Mouse (Mus musculus) midbrain, embryonic 11.5 days (tissue): Measurements from ENCODE around the gene Ropn1. TPM values are rescaled to one million over a fixed set of nuclear protein-coding genes. Genes with fewer than 3 reads are reported as not detected.
"Not testable (repeated sequence)": the region's sequence is repeated elsewhere in the genome, so short reads cannot be mapped to it uniquely, and the experiment has no call there.

Source experiments
- ATAC-seq: fragments of 200-750 bp; cut with Nextera tagmentation; 2 replicates; pipeline ENCODE4 v1.8.0; 2017; ENCODE audit warnings: moderate TSS enrichment, moderate library complexity; ENCODE audit not compliant: low FRiP score
- DNase-seq: peaks from one replicate; pipeline ENCODE4 v3.0.0; 2015; ENCODE audit warnings: low spot score; ENCODE audit errors: missing footprints
- H3K27ac ChIP-seq: fragments of 300-500 bp; sonication (generic); 2 replicates; pipeline ENCODE4 v1.5.1; 2014; ENCODE audit warnings: low read depth, low read length
- H3K27me3 ChIP-seq: fragments of 300-500 bp; sonication (generic); 2 replicates; pipeline ENCODE4 v1.6.1; 2014; ENCODE audit warnings: mild to moderate bottlenecking, low read length, moderate library complexity, mixed read lengths; ENCODE audit not compliant: control insufficient read depth, insufficient read depth
- H3K36me3 ChIP-seq: fragments of 300-500 bp; sonication (generic); 2 replicates; pipeline ENCODE4 v1.6.1; 2014; ENCODE audit warnings: mild to moderate bottlenecking, low read length, moderate library complexity, mixed read lengths; ENCODE audit not compliant: control insufficient read depth, insufficient read depth
- H3K4me1 ChIP-seq: fragments of 300-500 bp; sonication (generic); 2 replicates; pipeline ENCODE4 v1.6.1; 2014; ENCODE audit warnings: low read length; ENCODE audit not compliant: control insufficient read depth, insufficient read depth
- H3K4me2 ChIP-seq: fragments of 300-500 bp; sonication (generic); 2 replicates; pipeline ENCODE4 v1.6.1; 2014; ENCODE audit warnings: mild to moderate bottlenecking, moderate library complexity
- H3K4me3 ChIP-seq: fragments of 300-500 bp; sonication (generic); 2 replicates; pipeline ENCODE4 v1.5.1; 2014; ENCODE audit warnings: low read depth, low read length
- H3K9ac ChIP-seq: fragments of 300-500 bp; sonication (generic); 2 replicates; pipeline ENCODE4 v1.6.1; 2014; ENCODE audit warnings: low read length
- H3K9me3 ChIP-seq: fragments of 300-500 bp; sonication (generic); 2 replicates; pipeline ENCODE4 v1.6.1; 2016; ENCODE audit warnings: low read length; ENCODE audit not compliant: control insufficient read depth
- WGBS: fragments of 180-500 bp; shearing (Covaris S2); extraction: QIAGEN DNeasy Blood & Tissue Kit; methylation state at CpG from one replicate; pipeline ENCODE4 v1.1.7; 2014; 5-methylcytosine and 5-hydroxymethylcytosine counted together
- polyA plus RNA-seq: library from polyadenylated mRNA; unstranded; fragments of >200 nt; fragmentation: Nextera tagmentation; extraction: Ambion mirVana; gene quantifications from 2 replicates; pipeline ENCODE4 v1.2.1, GENCODE M21; 2014

The Ropn1 gene
- polyA plus RNA-seq, 1 experiment from 2014 or later: not detected

GRCm38 (mm10) chr16:34672822-34673221 is 23.1 kb downstream of the Ropn1 start:
- Histone ChIP-seq H3K4me1 (no peaks in the 10 kb centered on the region), H3K4me3 (no peak overlapping the region), H3K27ac (no peak overlapping the region), H3K9ac (no peak overlapping the region), H3K4me2 (no peak overlapping the region), H3K36me3 (no peaks in the 10 kb centered on the region), H3K9me3 (no peaks in the 10 kb centered on the region), H3K27me3 (peaks cover 2% of the 10 kb centered on the region; the same call in 1 of the 2 replicates)
- ATAC-seq (no peak), DNase-seq (no peak)
- WGBS: 63% methylated on average over 3 of the region's 3 CpGs

- 93% methylated on average over 6 of the region's 6 CpGs for WGBS
- Histone ChIP-seq H3K27ac (no peak overlapping the region), H3K9me3 (no peaks in the 10 kb centered on the region), H3K27me3 (no peaks in the 10 kb centered on the region), H3K4me2 (no peak overlapping the region), H3K9ac (no peak overlapping the region), H3K4me1 (no peaks in the 10 kb centered on the region), H3K36me3 (no peaks in the 10 kb centered on the region), H3K4me3 (no peak overlapping the region)
- ATAC-seq (no peak), DNase-seq (no peak)
Measured at GRCm38 (mm10) chr16:34674365-34674764, 24.6 kb downstream of the Ropn1 start.

- Histone ChIP-seq H3K4me3 (no peak overlapping the region), H3K27me3 (no peaks in the 10 kb centered on the region), H3K9me3 (no peaks in the 10 kb centered on the region), H3K27ac (no peak overlapping the region), H3K9ac (no peak overlapping the region), H3K36me3 (no peaks in the 10 kb centered on the region), H3K4me2 (no peak overlapping the region), H3K4me1 (no peaks in the 10 kb centered on the region)
- no peak for ATAC-seq
- no peak for DNase-seq
Measured at GRCm38 (mm10) chr16:34681823-34682222, 32.1 kb downstream of the Ropn1 start.

GRCm38 (mm10) chr16:34689879-34690278 is 40.2 kb downstream of the Ropn1 start:
- 79% methylated on average over 3 of the region's 3 CpGs for WGBS
- DNase-seq (no peak), ATAC-seq (peak; percentile 23; the same call in 1 of the 2 replicates)
- Histone ChIP-seq H3K27me3 (no peaks in the 10 kb centered on the region), H3K4me2 (no peak overlapping the region), H3K9me3 (no peaks in the 10 kb centered on the region), H3K36me3 (no peaks in the 10 kb centered on the region), H3K9ac (no peak overlapping the region), H3K27ac (no peak overlapping the region), H3K4me3 (0 out of 2 replicates have a peak overlapping the region, but pooled peaks have one; percentile 59), H3K4me1 (peaks cover 7% of the 10 kb centered on the region; the same call in 1 of the 2 replicates)

- Histone ChIP-seq H3K27me3 (no peaks in the 10 kb centered on the region), H3K9me3 (no peaks in the 10 kb centered on the region), H3K36me3 (no peaks in the 10 kb centered on the region), H3K9ac (peak within 1 kb of the TSS; percentile 77), H3K4me2 (peak within 1 kb of the TSS; percentile 60), H3K4me1 (peaks cover 7% of the 10 kb centered on the region; the same call in 1 of the 2 replicates), H3K4me3 (peak within 1 kb of the TSS; percentile 59), H3K27ac (peak within 1 kb of the TSS; percentile 3; the same call in 1 of the 2 replicates)
- peak; percentile 99 for DNase-seq
- ATAC-seq: peak; percentile 95
- WGBS: under 1% methylated on average over 53 of the region's 53 CpGs
Measured at GRCm38 (mm10) chr16:34690334-34691144, 40.8 kb downstream of the Ropn1 start, which contains the start of gene Ccdc14. TSS of gene Ccdc14 (plus strand) at chr16:34690616.

- Histone ChIP-seq H3K9ac (peak overlapping the region; percentile 77), H3K9me3 (no peaks in the 10 kb centered on the region), H3K27ac (no peak overlapping the region), H3K36me3 (no peaks in the 10 kb centered on the region), H3K27me3 (no peaks in the 10 kb centered on the region), H3K4me2 (peak overlapping the region; percentile 60), H3K4me3 (peak overlapping the region; percentile 59), H3K4me1 (peaks cover 7% of the 10 kb centered on the region; the same call in 1 of the 2 replicates)
- DNase-seq (peak; percentile 94), ATAC-seq (no peak)
- 11% methylated on average over 11 of the region's 11 CpGs for WGBS
Measured at GRCm38 (mm10) chr16:34691156-34691555, 41.4 kb downstream of the Ropn1 start.

- ATAC-seq: no peak
- Histone ChIP-seq H3K4me1 (peaks cover 7% of the 10 kb centered on the region; the same call in 1 of the 2 replicates), H3K9me3 (no peaks in the 10 kb centered on the region), H3K36me3 (peaks cover 2% of the 10 kb centered on the region; the same call in 1 of the 2 replicates), H3K27ac (no peak overlapping the region), H3K4me2 (no peak overlapping the region), H3K9ac (no peak overlapping the region), H3K4me3 (no peak overlapping the region), H3K27me3 (no peaks in the 10 kb centered on the region)
- no peak for DNase-seq
- WGBS: 93% methylated on average over 6 of the region's 7 CpGs
Measured at GRCm38 (mm10) chr16:34694477-34694876, 44.8 kb downstream of the Ropn1 start.

GRCm38 (mm10) chr16:34698721-34699120 is 49.0 kb downstream of the Ropn1 start:
- not testable (repeated sequence) for H3K9ac ChIP-seq, H3K4me3 ChIP-seq, H3K4me1 ChIP-seq, H3K27me3 ChIP-seq, ATAC-seq, DNase-seq, H3K9me3 ChIP-seq, H3K36me3 ChIP-seq, H3K27ac ChIP-seq, H3K4me2 ChIP-seq
- WGBS: 87% methylated on average over 3 of the region's 3 CpGs

- DNase-seq: peak; percentile 97
- Histone ChIP-seq H3K27ac (no peak overlapping the region), H3K27me3 (no peaks in the 10 kb centered on the region), H3K4me3 (no peak overlapping the region), H3K4me1 (no peaks in the 10 kb centered on the region), H3K9ac (no peak overlapping the region), H3K36me3 (peaks cover 7% of the 10 kb centered on the region; the same call in 1 of the 2 replicates), H3K4me2 (no peak overlapping the region), H3K9me3 (no peaks in the 10 kb centered on the region)
- ATAC-seq: peak; percentile 57; the same call in 1 of the 2 replicates
- WGBS: 39% methylated on average over 7 of the region's 7 CpGs
Measured at GRCm38 (mm10) chr16:34700165-34700827, 50.6 kb downstream of the Ropn1 start.
